Mouse (Mus musculus) cerebral cortex, adult 2 months (tissue): ENCODE data around the gene Tex50.

Source experiments
- WGBS: fragments of 180-500 bp; shearing (Covaris S2); methylation state at CpG from one replicate; pipeline ENCODE4 v1.1.7; 2018; 5-methylcytosine and 5-hydroxymethylcytosine counted together

The Tex50 gene

GRCm38 (mm10) chr1:161159214-161159613, at the start of gene Tex50:
TSS of gene Tex50 (minus strand) at chr1:161159314.
- 90% methylated on average over 3 of the region's 3 CpGs for WGBS

- WGBS, result 79% methylated on average over 5 of the region's 5 CpGs
Observed at GRCm38 (mm10) chr1:161199856-161200255, 40.7 kb upstream of the Tex50 start.

GRCm38 (mm10) chr1:161196364-161196763, 37.2 kb upstream of the Tex50 start:
- WGBS, result 22% methylated on average over 11 of the region's 11 CpGs

DNA sequence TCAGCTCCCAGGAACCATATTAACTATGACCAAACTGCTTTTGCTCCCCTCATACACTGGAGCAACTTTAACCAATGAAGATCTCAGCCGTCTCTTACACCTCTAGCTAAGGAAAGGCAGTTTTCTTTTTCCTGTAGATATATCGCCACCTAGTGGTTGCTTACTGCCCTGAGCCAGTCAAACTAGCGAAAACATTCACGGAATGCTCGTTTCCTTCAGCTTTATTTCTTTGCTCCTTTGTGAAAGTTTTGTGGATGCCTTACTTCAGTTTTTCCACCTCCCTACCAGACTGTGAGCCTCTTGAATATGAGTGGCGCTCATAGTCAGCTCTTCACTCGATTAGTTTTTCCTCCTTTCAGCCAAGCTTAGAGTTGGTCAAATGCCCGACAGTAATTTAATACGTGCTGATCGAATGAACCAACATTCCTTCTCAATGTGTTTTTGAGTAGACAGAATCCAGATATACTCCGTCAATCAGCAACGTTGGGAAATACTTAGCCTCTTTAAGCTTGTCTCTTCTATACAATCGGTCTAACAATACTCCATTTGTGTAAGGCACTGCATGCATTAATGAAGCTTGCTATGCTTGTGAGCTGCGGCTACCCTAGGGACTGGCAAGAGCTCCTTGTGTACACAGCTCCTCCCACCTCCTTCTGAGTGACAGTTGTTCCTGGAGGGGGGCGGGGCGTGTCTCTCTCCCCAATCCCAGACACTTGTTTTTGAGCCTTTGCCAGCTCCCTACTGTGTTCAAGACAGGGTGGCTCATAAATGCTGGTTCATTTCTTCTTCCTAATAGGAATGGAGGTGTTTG, 36.6 kb upstream of the Tex50 start:
- WGBS, result under 1% methylated on average over 16 of the region's 16 CpGs

- 82% methylated on average over 9 of the region's 9 CpGs for WGBS
Observed at GRCm38 (mm10) chr1:161190253-161190910, 31.3 kb upstream of the Tex50 start.

DNA sequence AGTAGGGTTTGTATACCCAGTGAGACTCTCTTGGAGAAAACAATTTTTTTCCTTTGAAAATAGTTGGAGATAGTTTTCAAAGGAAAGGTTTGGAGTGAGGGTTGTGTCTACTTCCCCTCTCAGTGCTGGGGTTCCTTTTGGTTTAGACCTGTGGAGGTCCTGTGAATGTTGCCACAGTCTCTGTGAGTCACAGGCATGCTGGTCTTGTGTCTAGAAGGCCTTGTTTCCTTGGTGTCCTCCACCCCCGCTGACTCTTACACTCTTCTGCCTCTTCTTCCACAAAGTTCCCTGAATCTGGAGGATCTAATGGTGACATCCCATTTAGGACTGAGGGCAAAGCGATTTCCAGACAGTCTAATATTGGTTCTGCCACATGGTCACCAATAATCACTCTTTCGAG, 26.3 kb upstream of the Tex50 start:
- WGBS, result 93% methylated on average over 3 of the region's 3 CpGs

DNA sequence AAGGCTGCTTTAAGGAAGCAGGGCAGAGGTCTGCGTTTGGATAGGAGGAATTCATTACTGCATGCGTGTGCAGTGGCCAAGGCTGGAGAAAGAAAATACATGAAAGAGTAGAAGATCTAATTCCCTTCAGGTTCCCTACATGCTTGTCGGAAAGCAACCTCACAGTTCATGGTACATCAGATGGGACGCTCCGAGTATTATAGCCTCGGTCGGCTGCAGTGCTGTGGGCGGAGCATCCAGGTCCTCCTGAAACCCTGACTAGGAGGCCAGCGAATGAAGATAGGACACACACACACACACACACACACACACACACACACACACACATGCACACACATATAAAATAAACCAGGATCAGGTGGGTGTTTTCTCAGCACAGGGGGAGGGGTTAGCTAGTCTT, 24.6 kb upstream of the Tex50 start:
- WGBS, result 74% methylated on average over 9 of the region's 9 CpGs

- WGBS, result 85% methylated on average over 9 of the region's 9 CpGs
Observed at GRCm38 (mm10) chr1:161182386-161182785, 23.3 kb upstream of the Tex50 start.

DNA sequence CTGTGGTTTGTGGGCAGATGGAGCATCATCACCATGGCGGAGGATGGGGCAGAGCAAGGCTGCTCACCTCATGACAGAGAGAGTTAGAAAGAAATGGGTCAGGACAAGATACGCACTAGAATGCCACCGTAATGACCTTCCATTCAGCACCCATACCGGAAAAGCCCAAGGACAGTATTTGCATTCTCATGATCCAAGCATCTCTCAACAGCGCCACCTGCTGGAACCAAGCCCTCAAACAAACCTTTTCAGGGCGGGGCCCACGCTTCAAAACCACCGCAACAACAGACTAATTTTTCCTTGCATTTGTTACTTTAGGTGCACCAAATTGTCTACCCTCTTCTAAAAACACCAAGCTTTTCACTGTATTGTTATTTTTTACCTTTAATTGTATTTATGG, 21.6 kb upstream of the Tex50 start:
- WGBS, result 57% methylated on average over 8 of the region's 8 CpGs

DNA sequence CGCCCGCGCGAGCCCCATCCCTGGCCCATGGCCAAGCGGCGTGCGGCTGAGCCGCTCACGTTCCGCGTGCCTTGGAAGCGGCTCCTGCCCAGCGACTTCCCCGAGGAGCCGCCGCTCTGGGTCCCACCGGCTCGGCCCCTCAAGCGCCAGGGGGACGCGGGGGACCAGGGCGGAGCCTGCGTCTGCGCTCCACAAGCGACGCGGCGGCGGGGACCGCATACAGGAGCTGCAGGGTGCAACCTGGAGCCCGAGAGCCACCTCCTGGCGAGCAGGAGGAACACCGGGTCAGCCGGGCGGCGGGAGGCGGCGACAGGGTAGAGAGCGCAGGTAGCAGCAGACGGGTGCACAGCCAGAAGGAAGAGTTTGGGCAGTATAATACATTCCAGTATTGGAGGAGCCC, 11.5 kb upstream of the Tex50 start:
- WGBS, result under 1% methylated on average over 40 of the region's 40 CpGs

GRCm38 (mm10) chr1:161160266-161160665, 1.2 kb upstream of the Tex50 start:
- WGBS, result 79% methylated on average over 4 of the region's 4 CpGs

GRCm38 (mm10) chr1:161156546-161156945, 2.6 kb downstream of the Tex50 start:
- WGBS, result 74% methylated on average over 10 of the region's 10 CpGs

GRCm38 (mm10) chr1:161151098-161151497, 8.0 kb downstream of the Tex50 start:
- 60% methylated on average over 6 of the region's 6 CpGs for WGBS

DNA sequence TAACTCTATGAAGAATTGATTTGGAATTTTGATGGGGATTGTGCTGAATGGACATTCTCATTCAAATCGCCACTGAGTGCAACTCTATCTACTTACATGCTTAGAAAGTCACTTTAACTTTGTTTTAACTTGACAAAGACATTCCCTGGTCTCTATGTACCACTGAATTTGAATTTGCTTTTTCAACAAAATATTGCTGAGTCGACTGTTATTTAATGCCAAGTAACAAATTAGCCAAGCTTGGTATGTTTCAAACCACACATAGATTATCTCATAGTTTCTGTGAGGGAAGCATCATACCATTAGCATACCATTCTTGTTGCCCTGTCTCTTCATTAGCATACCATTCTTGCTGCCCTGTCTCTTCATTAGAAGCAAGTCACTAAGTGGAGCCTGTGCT, 11.2 kb downstream of the Tex50 start:
- 86% methylated on average over 2 of the region's 2 CpGs for WGBS

DNA sequence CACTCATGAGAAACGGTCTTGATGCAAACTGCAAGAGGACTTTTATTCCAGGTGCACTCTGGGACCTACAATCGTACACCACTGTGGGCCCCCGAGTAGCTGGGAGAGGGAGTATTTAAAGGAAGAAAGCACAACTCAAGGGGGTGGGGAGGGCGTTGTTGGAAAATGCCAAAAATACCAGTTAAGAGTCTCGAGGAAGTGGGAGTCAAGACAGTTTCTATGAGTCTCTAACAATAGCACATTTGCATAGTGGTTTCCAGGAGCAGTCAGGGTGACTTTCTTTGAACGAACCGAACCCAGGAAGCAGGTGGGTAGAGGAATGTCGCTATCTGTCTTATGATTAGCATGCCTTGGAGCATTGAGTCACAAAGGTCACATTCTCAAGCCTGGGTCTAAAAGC, 13.5 kb downstream of the Tex50 start:
- WGBS, result 45% methylated on average over 8 of the region's 8 CpGs

DNA sequence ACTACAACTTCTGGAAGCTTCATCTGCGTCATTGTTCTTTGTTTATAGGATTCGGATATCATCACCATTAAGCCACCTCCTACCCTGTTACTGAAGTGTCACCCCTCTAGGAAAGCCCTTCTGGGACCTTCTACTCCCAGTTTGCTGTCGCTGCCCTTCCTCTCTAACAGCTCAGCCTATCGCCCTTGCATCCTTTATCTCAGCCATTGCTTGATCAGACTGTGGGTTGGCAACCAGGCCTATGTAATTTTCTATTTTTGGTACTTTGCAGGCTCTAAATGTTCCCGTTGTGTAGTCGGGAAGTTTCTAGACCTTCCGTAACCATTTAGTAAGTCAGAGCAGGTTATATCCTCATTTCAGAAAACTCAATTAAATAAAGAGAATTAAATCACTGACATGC, 15.9 kb downstream of the Tex50 start:
- 41% methylated on average over 7 of the region's 7 CpGs for WGBS

- WGBS, result 4% methylated on average over 33 of the region's 33 CpGs
Observed at GRCm38 (mm10) chr1:161142531-161143159, 16.5 kb downstream of the Tex50 start, which contains the start of gene Ankrd45. TSS of gene Ankrd45 (plus strand) at chr1:161142691.

GRCm38 (mm10) chr1:161140026-161140762, 18.9 kb downstream of the Tex50 start:
- 91% methylated on average over 9 of the region's 9 CpGs for WGBS

DNA sequence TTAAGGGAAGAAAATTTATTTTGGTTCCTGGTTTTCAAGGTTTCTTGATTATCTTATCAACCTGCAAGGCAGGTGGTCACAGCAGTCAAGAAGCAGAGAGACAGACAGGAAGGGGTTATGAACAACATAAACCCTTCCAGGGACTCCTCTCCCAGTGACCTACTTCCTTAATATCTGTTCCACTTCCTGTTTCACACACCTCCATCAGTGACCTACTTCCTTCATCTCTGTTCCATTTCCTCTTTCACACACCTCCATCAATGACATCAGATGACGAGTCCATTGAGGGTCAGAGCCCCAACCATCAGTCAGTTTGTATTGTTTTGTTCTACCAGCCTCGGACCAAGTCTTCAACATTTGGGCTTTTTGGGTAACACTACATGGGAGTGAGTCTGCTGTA, 19.6 kb downstream of the Tex50 start:
- 90% methylated on average over 2 of the region's 2 CpGs for WGBS

- under 1% methylated on average over 41 of the region's 41 CpGs for WGBS
Observed at GRCm38 (mm10) chr1:161130726-161131664, 28.1 kb downstream of the Tex50 start, which contains the start of gene Klhl20. TSS of gene Klhl20 (minus strand) at chr1:161131511.

GRCm38 (mm10) chr1:161126461-161126860, 32.7 kb downstream of the Tex50 start:
- 88% methylated on average over 1 of the region's 1 CpGs for WGBS
